Mouse (Mus musculus) midbrain, embryonic 16.5 days (tissue): ENCODE results near the gene Crk. TPM values are rescaled to one million over a fixed set of nuclear protein-coding genes. Genes with fewer than 3 reads are reported as not detected.
A peak's percentile ranks its signal among the peaks of the same experiment; 100 is the strongest.

Experiments
- ATAC-seq: fragments of 200-750 bp; cut with Nextera tagmentation; 2 replicates; pipeline ENCODE4 v1.8.0; 2017; ENCODE audit warnings: moderate TSS enrichment
- H3K27ac ChIP-seq: fragments of 300-500 bp; sonication (generic); 2 replicates; pipeline ENCODE4 v1.5.1; 2014; ENCODE audit warnings: mild to moderate bottlenecking, low read length, mixed read lengths
- H3K27me3 ChIP-seq: fragments of 300-500 bp; sonication (generic); 2 replicates; pipeline ENCODE4 v1.6.1; 2014; ENCODE audit warnings: low read depth, low read length, mixed read lengths; ENCODE audit not compliant: control insufficient read depth, insufficient read depth
- H3K36me3 ChIP-seq: fragments of 300-500 bp; sonication (generic); 2 replicates; pipeline ENCODE4 v1.6.1; 2014; ENCODE audit warnings: mild to moderate bottlenecking, low read length, moderate library complexity, mixed read lengths; ENCODE audit not compliant: control insufficient read depth, insufficient read depth
- H3K4me1 ChIP-seq: fragments of 300-500 bp; sonication (generic); 2 replicates; pipeline ENCODE4 v1.6.1; 2014; ENCODE audit warnings: mild to moderate bottlenecking, low read length, mixed read lengths; ENCODE audit not compliant: control insufficient read depth, insufficient read depth
- H3K4me2 ChIP-seq: fragments of 300-500 bp; sonication (generic); 2 replicates; pipeline ENCODE4 v1.6.1; 2014; ENCODE audit warnings: mild to moderate bottlenecking, low read length, mixed read lengths
- H3K4me3 ChIP-seq: fragments of 300-500 bp; sonication (generic); 2 replicates; pipeline ENCODE4 v1.5.1; 2014; ENCODE audit warnings: low read depth, mild to moderate bottlenecking, low read length, moderate library complexity, mixed read lengths
- H3K9ac ChIP-seq: fragments of 300-500 bp; sonication (generic); 2 replicates; pipeline ENCODE4 v1.6.1; 2014; ENCODE audit warnings: low read depth, low read length, mixed read lengths
- H3K9me3 ChIP-seq: fragments of 300-500 bp; sonication (generic); replicated peaks from 2 replicates; pipeline ENCODE4 v1.6.1; 2014; ENCODE audit warnings: mild to moderate bottlenecking, low read length, mixed read lengths; ENCODE audit not compliant: control insufficient read depth, poor library complexity, severe bottlenecking
- WGBS: fragments of 180-500 bp; shearing (Covaris S2); extraction: QIAGEN DNeasy Blood & Tissue Kit; methylation state at CpG from one replicate; pipeline ENCODE4 v1.1.7; 2014; 5-methylcytosine and 5-hydroxymethylcytosine counted together
- polyA plus RNA-seq: library from polyadenylated mRNA; unstranded; fragments of >200 nt; fragmentation: Nextera tagmentation; extraction: Ambion mirVana; gene quantifications from 2 replicates; pipeline ENCODE4 v1.2.1, GENCODE M21; 2015

Gene Crk
- 105 and 118 TPM in 2 replicates for polyA plus RNA-seq

DNA sequence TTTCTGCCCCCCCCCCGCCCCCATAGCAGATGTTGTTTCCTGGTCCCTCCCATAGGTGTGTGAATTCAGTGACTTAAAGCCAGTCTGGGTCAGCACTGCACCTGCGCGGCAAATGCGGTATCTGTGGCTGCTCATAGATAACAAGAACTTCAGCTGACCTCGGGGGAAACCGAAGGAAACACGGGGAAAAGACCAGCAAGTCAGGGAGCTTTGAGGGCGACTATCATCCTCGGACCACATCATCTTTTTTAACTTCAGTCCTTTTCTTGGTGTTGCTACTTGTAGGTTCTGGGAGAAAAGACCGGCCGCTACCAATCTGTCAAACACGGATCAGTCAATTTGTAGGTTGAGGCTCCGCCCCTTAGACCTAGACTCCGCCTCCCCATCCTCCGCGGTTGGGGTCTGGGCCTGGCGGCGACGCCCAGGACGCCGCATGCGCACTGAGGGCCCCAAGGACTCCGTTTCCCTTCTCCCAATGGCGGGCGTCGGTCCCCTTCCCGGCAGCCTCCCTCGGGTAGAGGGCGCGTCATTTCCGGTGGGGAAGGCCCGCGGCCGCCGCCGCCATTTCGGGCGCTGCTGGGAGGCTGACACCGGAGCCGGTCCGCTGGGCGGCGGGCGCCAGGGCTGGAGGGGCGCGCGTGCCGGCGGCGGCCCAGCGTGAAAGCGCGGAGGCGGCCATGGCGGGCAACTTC lies at the start of gene Crk:
Gene Crk, plus strand, starts transcription at position 513 of the 692 bp plus-strand sequence.
- Histone ChIP-seq H3K27ac (peak within 1 kb of the TSS; percentile 94), H3K4me1 (peaks cover 15% of the 10 kb centered on the region), H3K27me3 (no peaks in the 10 kb centered on the region), H3K4me3 (peak within 1 kb of the TSS; percentile 98), H3K4me2 (peak within 1 kb of the TSS; percentile 83), H3K9ac (peak within 1 kb of the TSS; percentile 94), H3K9me3 (no peaks in the 10 kb centered on the region), H3K36me3 (peaks cover 2% of the 10 kb centered on the region; the same call in 1 of the 2 replicates)
- ATAC-seq, result peak; percentile 98
- WGBS, result under 1% methylated on average over 53 of the region's 55 CpGs

DNA sequence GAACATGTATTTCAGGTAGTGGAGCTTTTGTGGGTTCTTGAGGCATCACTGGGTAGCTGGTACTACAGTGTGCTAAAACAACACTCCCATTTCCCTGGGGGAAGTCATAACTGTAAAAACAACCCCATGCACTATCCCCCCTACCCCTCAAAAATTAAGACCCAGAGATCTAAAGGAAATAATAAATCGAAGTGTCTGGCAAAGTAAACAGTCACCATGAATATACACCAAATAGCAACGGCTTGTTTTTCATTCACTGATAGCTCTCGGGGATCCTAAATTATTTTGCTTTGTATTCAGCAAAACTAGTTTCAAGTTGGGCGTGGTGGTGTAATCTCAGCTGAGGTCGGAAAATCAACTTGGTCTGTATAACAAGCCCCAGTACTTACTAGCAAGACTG lies 49.0 kb upstream of the Crk start:
- peaks cover 21% of the 10 kb centered on the region for H3K36me3 ChIP-seq
- 16% methylated on average over 5 of the region's 5 CpGs for WGBS

DNA sequence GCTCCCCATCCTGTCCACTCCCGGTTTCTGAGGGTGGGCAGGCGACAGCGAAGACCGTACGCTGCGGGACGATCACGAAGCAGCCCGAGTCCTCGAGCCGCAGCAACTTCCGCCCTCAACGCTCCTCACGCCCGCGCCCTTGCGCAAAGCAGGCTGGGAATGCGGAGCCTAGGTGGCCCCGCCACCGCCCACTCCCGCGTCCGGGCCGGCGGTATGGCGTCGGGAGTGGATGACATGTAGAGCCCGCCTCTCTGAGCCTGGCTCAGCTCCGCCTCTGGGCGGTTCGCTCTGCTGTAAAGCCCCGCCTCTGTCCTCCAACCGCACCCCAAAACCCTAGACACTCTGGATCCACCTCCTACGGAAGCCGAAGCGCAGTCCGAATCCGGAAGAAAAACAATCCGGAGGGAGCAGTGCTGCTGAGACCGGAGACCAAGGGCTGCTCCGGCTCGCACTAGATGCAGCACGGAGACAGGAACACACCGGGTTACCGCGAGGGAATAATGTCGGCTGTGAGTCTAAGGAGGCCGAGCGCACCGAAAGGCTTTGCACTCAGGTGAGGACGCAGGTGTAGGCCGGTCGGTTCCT lies 48.3 kb upstream of the Crk start, which contains the start of gene Inpp5k:
Gene Inpp5k, plus strand, starts transcription at position 344 of the 585 bp plus-strand sequence.
- Histone ChIP-seq H3K4me1 (peaks cover 21% of the 10 kb centered on the region), H3K4me2 (peak within 1 kb of the TSS; percentile 92), H3K36me3 (peaks cover 15% of the 10 kb centered on the region), H3K4me3 (peak within 1 kb of the TSS; percentile 79), H3K27ac (peak within 1 kb of the TSS; percentile 81), H3K27me3 (no peaks in the 10 kb centered on the region), H3K9ac (peak within 1 kb of the TSS; percentile 69), H3K9me3 (no peaks in the 10 kb centered on the region)
- WGBS, result under 1% methylated on average over 53 of the region's 53 CpGs
- ATAC-seq, result peak; percentile 99

More for the DNA sequence above, 49.0 kb upstream of the Crk start:
- Histone ChIP-seq H3K4me2 (peak overlapping the region; percentile 92), H3K4me3 (peak overlapping the region; percentile 79), H3K27me3 (no peaks in the 10 kb centered on the region), H3K27ac (peak overlapping the region; percentile 75; the same call in 1 of the 2 replicates), H3K9me3 (no peaks in the 10 kb centered on the region), H3K9ac (peak overlapping the region; percentile 58), H3K4me1 (peaks cover 21% of the 10 kb centered on the region)
- ATAC-seq, result no peak

- Histone ChIP-seq H3K4me2 (peak overlapping the region; percentile 92), H3K36me3 (peaks cover 11% of the 10 kb centered on the region; the same call in 1 of the 2 replicates), H3K4me3 (peak overlapping the region; percentile 79), H3K27ac (peak overlapping the region; percentile 81; the same call in 1 of the 2 replicates), H3K9ac (peak overlapping the region; percentile 69), H3K9me3 (no peaks in the 10 kb centered on the region), H3K4me1 (peaks cover 21% of the 10 kb centered on the region), H3K27me3 (no peaks in the 10 kb centered on the region)
- no peak for ATAC-seq
- 5% methylated on average over 13 of the region's 13 CpGs for WGBS
These were observed 47.4 kb upstream of the Crk start for GRCm38 (mm10) chr11:75631561-75632225.

- Histone ChIP-seq H3K4me2 (no peak overlapping the region), H3K27me3 (no peaks in the 10 kb centered on the region), H3K4me3 (no peak overlapping the region), H3K36me3 (peaks cover 13% of the 10 kb centered on the region), H3K4me1 (peaks cover 21% of the 10 kb centered on the region), H3K9me3 (no peaks in the 10 kb centered on the region), H3K9ac (no peak overlapping the region), H3K27ac (no peak overlapping the region)
- WGBS, result 96% methylated on average over 5 of the region's 5 CpGs
- no peak for ATAC-seq
These were observed 46.1 kb upstream of the Crk start for GRCm38 (mm10) chr11:75632921-75633320.

GRCm38 (mm10) chr11:75634801-75635200 lies 44.3 kb upstream of the Crk start:
- Histone ChIP-seq H3K4me2 (no peak overlapping the region), H3K27ac (no peak overlapping the region), H3K4me3 (no peak overlapping the region), H3K9ac (no peak overlapping the region), H3K9me3 (no peaks in the 10 kb centered on the region), H3K4me1 (peaks cover 18% of the 10 kb centered on the region), H3K27me3 (no peaks in the 10 kb centered on the region), H3K36me3 (peaks cover 14% of the 10 kb centered on the region)
- 76% methylated on average over 3 of the region's 3 CpGs for WGBS
- ATAC-seq, result no peak

DNA sequence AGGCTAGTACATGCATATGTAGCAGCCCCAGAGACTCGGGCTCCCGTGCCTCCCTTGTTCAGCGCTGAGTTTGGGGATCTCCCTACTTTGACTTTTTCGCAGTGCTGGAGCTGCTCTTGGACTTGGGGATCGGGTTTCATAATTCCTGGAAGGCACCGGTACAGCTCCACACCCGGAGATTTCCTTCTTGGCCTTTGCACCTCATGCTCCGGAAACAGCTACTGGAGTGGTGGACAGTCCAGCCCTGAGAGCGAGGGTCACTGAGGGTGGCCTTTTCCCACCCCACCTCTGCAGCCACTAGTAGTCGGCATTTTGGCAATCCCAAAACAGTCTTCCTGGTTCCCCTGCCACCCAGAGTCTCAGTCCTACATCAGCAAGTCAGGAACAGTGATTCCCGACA lies 43.7 kb upstream of the Crk start:
- 80% methylated on average over 11 of the region's 11 CpGs for WGBS

DNA sequence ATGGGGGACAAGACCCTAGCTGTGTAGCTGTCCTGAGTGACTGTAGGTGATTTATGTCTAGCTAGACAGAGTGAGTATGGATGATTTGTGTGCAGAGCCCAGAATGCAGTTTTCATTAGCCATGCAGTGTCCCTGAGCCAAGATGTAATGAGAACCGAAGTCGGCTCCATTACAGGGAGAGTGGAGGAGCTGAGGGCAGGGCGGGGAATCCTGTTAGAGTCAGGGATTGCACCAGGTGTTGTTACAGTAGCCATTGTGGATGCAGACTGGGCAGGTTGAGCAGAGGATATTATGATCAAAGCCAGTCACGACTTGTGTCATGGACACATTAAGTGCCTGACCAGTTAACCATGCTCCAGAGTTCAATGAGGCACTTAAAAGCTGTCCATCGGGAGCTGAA lies 35.7 kb upstream of the Crk start:
- no peak overlapping the region for H3K4me3 ChIP-seq
- 80% methylated on average over 5 of the region's 5 CpGs for WGBS

More for the DNA sequence above, 43.7 kb upstream of the Crk start:
- H3K27me3 ChIP-seq, result no peaks in the 10 kb centered on the region
- no peak overlapping the region for H3K4me3 ChIP-seq
- no peak overlapping the region for H3K4me2 ChIP-seq
- H3K4me1 ChIP-seq, result peaks cover 14% of the 10 kb centered on the region
- H3K9ac ChIP-seq, result no peak overlapping the region
- no peaks in the 10 kb centered on the region for H3K9me3 ChIP-seq
- ATAC-seq, result no peak
- H3K27ac ChIP-seq, result no peak overlapping the region
- peaks cover 14% of the 10 kb centered on the region for H3K36me3 ChIP-seq

More for the DNA sequence above, 35.7 kb upstream of the Crk start:
- ATAC-seq, result no peak
- Histone ChIP-seq H3K36me3 (no peaks in the 10 kb centered on the region; the same call in 1 of the 2 replicates), H3K4me2 (no peak overlapping the region), H3K27ac (no peak overlapping the region), H3K9ac (no peak overlapping the region), H3K27me3 (no peaks in the 10 kb centered on the region), H3K9me3 (no peaks in the 10 kb centered on the region), H3K4me1 (peaks cover 2% of the 10 kb centered on the region; the same call in 1 of the 2 replicates)
